Mouse (Mus musculus) erythroblast, embryonic 14.5 days (primary cell): Measurements from ENCODE around the gene Gm49450. TPM values are rescaled to one million over a fixed set of nuclear protein-coding genes. Genes with fewer than 3 reads are reported as not detected.
"Not testable (repeated sequence)": the region's sequence is repeated elsewhere in the genome, so short reads cannot be mapped to it uniquely, and the experiment has no call there.

ENCODE experiments used
- H3K27me3 ChIP-seq: 2 replicates; pipeline ENCODE4 v1.6.1; 2012; ENCODE audit warnings: inconsistent platforms; ENCODE audit not compliant: control insufficient read depth
- H3K36me3 ChIP-seq: 2 replicates; pipeline ENCODE4 v1.6.1; 2012; ENCODE audit warnings: mild to moderate bottlenecking, inconsistent platforms; ENCODE audit not compliant: control insufficient read depth
- H3K4me1 ChIP-seq: 2 replicates; pipeline ENCODE4 v1.6.1; 2012; ENCODE audit warnings: inconsistent platforms; ENCODE audit not compliant: control insufficient read depth
- H3K4me3 ChIP-seq: replicated peaks from 2 replicates; pipeline ENCODE3; 2012; ENCODE audit warnings: moderate library complexity, mild to moderate bottlenecking, inconsistent platforms
- H3K9me3 ChIP-seq: 2 replicates; pipeline ENCODE4 v1.6.1; 2012; ENCODE audit warnings: low read length, inconsistent platforms, mixed read lengths; ENCODE audit not compliant: control insufficient read depth
- GATA1 ChIP-seq: IDR thresholded peaks from 2 replicates; pipeline ENCODE4 v1.6.1; 2012; ENCODE audit warnings: low read length, inconsistent platforms, mixed read lengths
- TAL1 ChIP-seq: IDR thresholded peaks from 3 replicates; pipeline ENCODE4 v1.6.1; 2012; ENCODE audit warnings: low read length, inconsistent platforms, mixed read lengths
- polyA plus RNA-seq: library from polyadenylated mRNA; stranded (reverse); fragments of >175 nt; gene quantifications from 2 replicates; pipeline ENCODE4 v1.2.3, GENCODE M21; 2012

The Gm49450 gene
- polyA plus RNA-seq, 1 experiment = not detected

- Histone ChIP-seq H3K9me3 (peaks cover 6% of the 10 kb centered on the region), H3K27me3 (peaks cover 3% of the 10 kb centered on the region), H3K36me3 (no peaks in the 10 kb centered on the region; the same call in 1 of the 2 replicates), H3K4me1 (peaks cover 23% of the 10 kb centered on the region), H3K4me3 (no peak overlapping the region)
- no peak for TF ChIP-seq TAL1
- no peak for TF ChIP-seq GATA1
These were observed 31.8 kb downstream of the Gm49450 start for GRCm38 (mm10) chr15:98921510-98921909.

- H3K9me3 ChIP-seq, H3K36me3 ChIP-seq, H3K27me3 ChIP-seq: not testable (repeated sequence)
- peak overlapping the region; percentile 97 for H3K4me3 ChIP-seq
- peaks cover 32% of the 10 kb centered on the region for H3K4me1 ChIP-seq
These were observed 34.9 kb downstream of the Gm49450 start for GRCm38 (mm10) chr15:98918499-98918895.

GRCm38 (mm10) chr15:98917538-98918498 is 35.5 kb downstream of the Gm49450 start, which contains the start of gene Lmbr1l:
Lmbr1l (minus strand) TSS chr15:98918231.
- no peak for TF ChIP-seq TAL1
- TF ChIP-seq GATA1 = no peak
- no peaks in the 10 kb centered on the region for H3K9me3 ChIP-seq

GRCm38 (mm10) chr15:98917091-98917490 is 36.3 kb downstream of the Gm49450 start:
- no peak for TF ChIP-seq GATA1
- no peak for TF ChIP-seq TAL1
- H3K9me3 ChIP-seq = no peaks in the 10 kb centered on the region
- H3K36me3 ChIP-seq = peaks cover 8% of the 10 kb centered on the region
- H3K4me3 ChIP-seq = peak overlapping the region; percentile 97
- peaks cover 30% of the 10 kb centered on the region for H3K4me1 ChIP-seq
- peaks cover 6% of the 10 kb centered on the region for H3K27me3 ChIP-seq

More at GRCm38 (mm10) chr15:98917538-98918498, 35.5 kb downstream of the Gm49450 start, which contains the start of gene Lmbr1l:
- H3K4me1 ChIP-seq = peaks cover 30% of the 10 kb centered on the region
- H3K27me3 ChIP-seq = peaks cover 6% of the 10 kb centered on the region
- peaks cover under 1% of the 10 kb centered on the region for H3K36me3 ChIP-seq
- peak within 1 kb of the TSS; percentile 97 for H3K4me3 ChIP-seq

GRCm38 (mm10) chr15:98916016-98916415 is 37.3 kb downstream of the Gm49450 start:
- Histone ChIP-seq H3K27me3 (peaks cover 6% of the 10 kb centered on the region), H3K9me3 (no peaks in the 10 kb centered on the region), H3K4me1 (peaks cover 28% of the 10 kb centered on the region), H3K4me3 (peak overlapping the region; percentile 6), H3K36me3 (peaks cover 17% of the 10 kb centered on the region)
- TF ChIP-seq TAL1 (no peak), GATA1 (no peak)

GRCm38 (mm10) chr15:98914903-98915302 is 38.4 kb downstream of the Gm49450 start:
- peaks cover 6% of the 10 kb centered on the region for H3K27me3 ChIP-seq
- H3K36me3 ChIP-seq = peaks cover 17% of the 10 kb centered on the region
- no peak overlapping the region for H3K4me3 ChIP-seq
- peaks cover 28% of the 10 kb centered on the region for H3K4me1 ChIP-seq
- no peaks in the 10 kb centered on the region for H3K9me3 ChIP-seq
- TF ChIP-seq GATA1 (no peak), TAL1 (no peak)

GRCm38 (mm10) chr15:98904692-98905091 is 48.7 kb downstream of the Gm49450 start:
- H3K4me3 ChIP-seq = no peak overlapping the region
- H3K9me3 ChIP-seq = no peaks in the 10 kb centered on the region
- TF ChIP-seq TAL1 = no peak
- peak; percentile 7; the same call in 1 of the 2 replicates for TF ChIP-seq GATA1
- peaks cover 6% of the 10 kb centered on the region for H3K4me1 ChIP-seq
- peaks cover 15% of the 10 kb centered on the region for H3K27me3 ChIP-seq
- peaks cover 17% of the 10 kb centered on the region for H3K36me3 ChIP-seq

- Histone ChIP-seq H3K9me3 (peaks cover 6% of the 10 kb centered on the region; the same call in 1 of the 2 replicates), H3K27me3 (peaks cover 36% of the 10 kb centered on the region), H3K36me3 (peaks cover under 1% of the 10 kb centered on the region; the same call in 1 of the 2 replicates), H3K4me1 (peaks cover 6% of the 10 kb centered on the region), H3K4me3 (no peak overlapping the region)
- TF ChIP-seq TAL1 (no peak), GATA1 (no peak)
These were observed 50.8 kb downstream of the Gm49450 start for GRCm38 (mm10) chr15:98902600-98902999.

- Histone ChIP-seq H3K4me1 (peaks cover 12% of the 10 kb centered on the region), H3K36me3 (no peaks in the 10 kb centered on the region; the same call in 1 of the 2 replicates), H3K27me3 (peaks cover 47% of the 10 kb centered on the region), H3K9me3 (peaks cover 8% of the 10 kb centered on the region; the same call in 1 of the 2 replicates), H3K4me3 (no peak overlapping the region)
- TF ChIP-seq GATA1 (no peak), TAL1 (no peak)
These were observed 51.8 kb downstream of the Gm49450 start for GRCm38 (mm10) chr15:98901530-98901929.
